12 mouse cellular contexts compared by ENCODE assay signal in genomic region chr3:30143440-30143839, GRCm38 (mm10).
"Had no signal": no experiment of that assay in that cellular context is flagged by ENCODE, and none has a peak within 500 bp of the region (broad histone marks: within the 10 kb centered on the region; RNA-seq: fewer than 3 reads in every experiment).

No protein-coding gene starts in this region.

- DNase-seq: kidney, adult 11 months; kidney, adult 9 months; left cerebral cortex, postnatal 4 days; liver; liver, embryonic 13.5 days; liver, postnatal 0 days; lung, postnatal 14 days; right cerebral cortex, postnatal 14 days; thymus, postnatal 4 days had no signal

- H3K27me3 ChIP-seq: liver, embryonic 13.5 days; lung, embryonic 15.5 days had no signal

- ATAC-seq: inflammation-experienced regulatory T-cells, adult 6 months; liver, postnatal 0 days had no signal

- H3K4me2 ChIP-seq: liver, embryonic 13.5 days; lung, embryonic 15.5 days had no signal

- H3K27ac ChIP-seq: liver, embryonic 13.5 days; lung, embryonic 15.5 days; macrophage had no signal

- H3K9me3 ChIP-seq: liver, embryonic 13.5 days; lung, embryonic 15.5 days had no signal

- H3K9ac ChIP-seq: liver, embryonic 13.5 days; liver, postnatal 0 days; lung, embryonic 15.5 days had no signal

- H3K36me3 ChIP-seq: liver, embryonic 13.5 days; lung, embryonic 15.5 days had no signal

- H3K4me3 ChIP-seq: liver, embryonic 13.5 days; lung, embryonic 15.5 days had no signal
